Mouse (Mus musculus) neural tube, embryonic 11.5 days (tissue): ENCODE results near the gene Arpc5l. TPM values are rescaled to one million over a fixed set of nuclear protein-coding genes. Genes with fewer than 3 reads are reported as not detected.

Experiments used
- ATAC-seq: fragments of 200-750 bp; cut with Nextera tagmentation; 2 replicates; pipeline ENCODE4 v1.8.0; 2017; ENCODE audit warnings: moderate number of reproducible peaks, mild to moderate bottlenecking, moderate TSS enrichment, moderate library complexity; ENCODE audit not compliant: insufficient read depth, low FRiP score, low TSS enrichment
- DNase-seq: peaks from one replicate; pipeline ENCODE4 v3.0.0-alpha.2; 2015; ENCODE audit warnings: low spot score
- H3K27ac ChIP-seq: fragments of 300-500 bp; sonication (generic); 2 replicates; pipeline ENCODE4 v1.5.1; 2014; ENCODE audit warnings: low read depth, mild to moderate bottlenecking, low read length
- H3K27me3 ChIP-seq: fragments of 300-500 bp; sonication (generic); 2 replicates; pipeline ENCODE4 v1.6.1; 2014; ENCODE audit warnings: mild to moderate bottlenecking, low read length, mixed read lengths; ENCODE audit not compliant: control insufficient read depth, insufficient read depth
- H3K36me3 ChIP-seq: fragments of 300-500 bp; sonication (generic); 2 replicates; pipeline ENCODE4 v1.6.1; 2014; ENCODE audit warnings: mild to moderate bottlenecking, low read length, moderate library complexity, mixed read lengths; ENCODE audit not compliant: control insufficient read depth, insufficient read depth
- H3K4me1 ChIP-seq: fragments of 300-500 bp; sonication (generic); 2 replicates; pipeline ENCODE4 v1.6.1; 2014; ENCODE audit warnings: low read length, mixed read lengths; ENCODE audit not compliant: control insufficient read depth, insufficient read depth
- H3K4me2 ChIP-seq: fragments of 300-500 bp; sonication (generic); 2 replicates; pipeline ENCODE4 v1.6.1; 2014; ENCODE audit warnings: low read depth, mild to moderate bottlenecking, moderate library complexity
- H3K4me3 ChIP-seq: fragments of 300-500 bp; sonication (generic); 2 replicates; pipeline ENCODE4 v1.5.1; 2014; ENCODE audit warnings: low read depth, low read length
- H3K9ac ChIP-seq: fragments of 300-500 bp; sonication (generic); 2 replicates; pipeline ENCODE4 v1.6.1; 2014; ENCODE audit warnings: mild to moderate bottlenecking, low read length
- H3K9me3 ChIP-seq: fragments of 300-500 bp; sonication (generic); 2 replicates; pipeline ENCODE4 v1.6.1; 2016; ENCODE audit warnings: low read length; ENCODE audit not compliant: control insufficient read depth
- WGBS: fragments of 180-500 bp; shearing (Covaris S2); extraction: QIAGEN DNeasy Blood & Tissue Kit; methylation state at CpG from one replicate; pipeline ENCODE4 v1.1.7; 2014; 5-methylcytosine and 5-hydroxymethylcytosine counted together
- polyA plus RNA-seq: library from polyadenylated mRNA; unstranded; fragments of >200 nt; fragmentation: Nextera tagmentation; extraction: Ambion mirVana; gene quantifications from 2 replicates; pipeline ENCODE4 v1.2.1, GENCODE M21; 2014

Arpc5l gene
- polyA plus RNA-seq, 1 experiment from 2014 or later: 131 TPM

GRCm38 (mm10) chr2:38975181-38975580 is 30.0 kb upstream of the Arpc5l start:
- no peaks in the 10 kb centered on the region for H3K9me3 ChIP-seq
- WGBS: 88% methylated on average over 3 of the region's 3 CpGs
- H3K9ac ChIP-seq: no peak overlapping the region
- no peaks in the 10 kb centered on the region for H3K4me1 ChIP-seq
- no peaks in the 10 kb centered on the region for H3K27me3 ChIP-seq
- H3K4me3 ChIP-seq: no peak overlapping the region
- no peak overlapping the region for H3K27ac ChIP-seq
- ATAC-seq (no peak), DNase-seq (no peak)
- H3K36me3 ChIP-seq: no peaks in the 10 kb centered on the region
- H3K4me2 ChIP-seq: no peak overlapping the region

GRCm38 (mm10) chr2:38975941-38976805 is 29.0 kb upstream of the Arpc5l start:
- Histone ChIP-seq H3K4me2 (no peak overlapping the region), H3K36me3 (no peaks in the 10 kb centered on the region), H3K4me3 (no peak overlapping the region), H3K9me3 (no peaks in the 10 kb centered on the region), H3K27me3 (no peaks in the 10 kb centered on the region), H3K9ac (no peak overlapping the region), H3K4me1 (no peaks in the 10 kb centered on the region), H3K27ac (no peak overlapping the region)
- WGBS: 85% methylated on average over 20 of the region's 21 CpGs
- DNase-seq: no peak
- ATAC-seq: no peak

GRCm38 (mm10) chr2:38977837-38978236 is 27.3 kb upstream of the Arpc5l start:
- ATAC-seq: no peak
- no peaks in the 10 kb centered on the region for H3K4me1 ChIP-seq
- no peak for DNase-seq
- H3K9ac ChIP-seq: no peak overlapping the region
- no peak overlapping the region for H3K27ac ChIP-seq
- no peaks in the 10 kb centered on the region for H3K27me3 ChIP-seq
- H3K4me3 ChIP-seq: no peak overlapping the region
- no peaks in the 10 kb centered on the region for H3K36me3 ChIP-seq
- H3K4me2 ChIP-seq: no peak overlapping the region
- H3K9me3 ChIP-seq: no peaks in the 10 kb centered on the region
- 73% methylated on average over 4 of the region's 4 CpGs for WGBS

GRCm38 (mm10) chr2:38983456-38983855 is 21.7 kb upstream of the Arpc5l start:
- 96% methylated on average over 2 of the region's 2 CpGs for WGBS
- no peak overlapping the region for H3K4me3 ChIP-seq
- H3K36me3 ChIP-seq: no peaks in the 10 kb centered on the region
- no peaks in the 10 kb centered on the region for H3K27me3 ChIP-seq
- DNase-seq (no peak), ATAC-seq (no peak)
- H3K27ac ChIP-seq: no peak overlapping the region
- no peaks in the 10 kb centered on the region for H3K4me1 ChIP-seq
- 0 out of 2 replicates have a peak, but pooled peaks cover 2% of the 10 kb centered on the region for H3K9me3 ChIP-seq
- H3K4me2 ChIP-seq: no peak overlapping the region
- no peak overlapping the region for H3K9ac ChIP-seq

- Histone ChIP-seq H3K4me1 (no peaks in the 10 kb centered on the region), H3K4me3 (no peak overlapping the region), H3K27me3 (no peaks in the 10 kb centered on the region), H3K9me3 (0 out of 2 replicates have a peak, but pooled peaks cover 2% of the 10 kb centered on the region), H3K9ac (no peak overlapping the region), H3K4me2 (no peak overlapping the region), H3K36me3 (no peaks in the 10 kb centered on the region), H3K27ac (no peak overlapping the region)
- no peak for DNase-seq
- 82% methylated on average over 3 of the region's 3 CpGs for WGBS
- no peak for ATAC-seq
Observed at GRCm38 (mm10) chr2:38986580-38986979, 18.6 kb upstream of the Arpc5l start.

GRCm38 (mm10) chr2:38987371-38987770 is 17.8 kb upstream of the Arpc5l start:
- Histone ChIP-seq H3K9me3 (0 out of 2 replicates have a peak, but pooled peaks cover 2% of the 10 kb centered on the region), H3K9ac (no peak overlapping the region), H3K36me3 (no peaks in the 10 kb centered on the region), H3K4me1 (no peaks in the 10 kb centered on the region), H3K4me2 (no peak overlapping the region), H3K27me3 (no peaks in the 10 kb centered on the region), H3K27ac (no peak overlapping the region), H3K4me3 (no peak overlapping the region)
- ATAC-seq: no peak
- no peak for DNase-seq
- 56% methylated on average over 1 of the region's 1 CpGs for WGBS

- 86% methylated on average over 6 of the region's 6 CpGs for WGBS
- Histone ChIP-seq H3K9ac (no peak overlapping the region), H3K4me1 (no peaks in the 10 kb centered on the region), H3K27me3 (no peaks in the 10 kb centered on the region), H3K36me3 (no peaks in the 10 kb centered on the region), H3K9me3 (0 out of 2 replicates have a peak, but pooled peaks cover 2% of the 10 kb centered on the region), H3K27ac (no peak overlapping the region), H3K4me2 (no peak overlapping the region), H3K4me3 (no peak overlapping the region)
- no peak for DNase-seq
- ATAC-seq: no peak
Observed at GRCm38 (mm10) chr2:38987803-38988510, 17.2 kb upstream of the Arpc5l start.

GRCm38 (mm10) chr2:38988929-38989328 is 16.2 kb upstream of the Arpc5l start:
- Histone ChIP-seq H3K4me2 (no peak overlapping the region), H3K27ac (no peak overlapping the region), H3K4me3 (no peak overlapping the region), H3K9me3 (0 out of 2 replicates have a peak, but pooled peaks cover 2% of the 10 kb centered on the region), H3K4me1 (no peaks in the 10 kb centered on the region), H3K9ac (no peak overlapping the region), H3K27me3 (no peaks in the 10 kb centered on the region), H3K36me3 (no peaks in the 10 kb centered on the region)
- DNase-seq (no peak), ATAC-seq (no peak)
- 92% methylated on average over 2 of the region's 2 CpGs for WGBS
